Mouse (Mus musculus): Measurements from ENCODE around the gene Klhl21.

The Klhl21 gene

GRCm38 (mm10) chr4:151996173-151996950 is 12.2 kb upstream of the Klhl21 start, which contains the start of gene Phf13:
Gene Phf13, minus strand, starts transcription at chr4:151996258.
- peak; percentile 99 for DNase-seq

GRCm38 (mm10) chr4:151996951-151997222 is 11.7 kb upstream of the Klhl21 start:
- DNase-seq: no peak

GRCm38 (mm10) chr4:151997701-151998100 is 10.9 kb upstream of the Klhl21 start:
- DNase-seq: no peak

GRCm38 (mm10) chr4:151999481-151999880 is 9.1 kb upstream of the Klhl21 start:
- DNase-seq: no peak

- no peak for DNase-seq
Measured at GRCm38 (mm10) chr4:152000906-152001305, 7.7 kb upstream of the Klhl21 start.

- no peak for DNase-seq
Measured at GRCm38 (mm10) chr4:152001335-152001734, 7.3 kb upstream of the Klhl21 start.

- DNase-seq: no peak
Measured at GRCm38 (mm10) chr4:152002063-152002462, 6.5 kb upstream of the Klhl21 start.

GRCm38 (mm10) chr4:152006137-152006536 is 2.5 kb upstream of the Klhl21 start:
- no peak for DNase-seq

- DNase-seq: no peak
Measured at GRCm38 (mm10) chr4:152006812-152007211, 1.8 kb upstream of the Klhl21 start.

- no peak for DNase-seq
Measured at GRCm38 (mm10) chr4:152007481-152008147, 989 bp upstream of the Klhl21 start.

GRCm38 (mm10) chr4:152008148-152008500 is 479 bp upstream of the Klhl21 start:
- DNase-seq: no peak

- peak; percentile 60 for DNase-seq
Measured at GRCm38 (mm10) chr4:152009076-152010051, 761 bp downstream of the Klhl21 start.

- DNase-seq: peak; percentile 79
Measured at GRCm38 (mm10) chr4:152010091-152010706, 1.6 kb downstream of the Klhl21 start.

- peak; percentile 59 for DNase-seq
Measured at GRCm38 (mm10) chr4:152010707-152011134, 2.1 kb downstream of the Klhl21 start.

- DNase-seq: no peak
Measured at GRCm38 (mm10) chr4:152011171-152011760, 2.7 kb downstream of the Klhl21 start.

- DNase-seq: no peak
Measured at GRCm38 (mm10) chr4:152012109-152012508, 3.5 kb downstream of the Klhl21 start.

GRCm38 (mm10) chr4:152013036-152013813 is 4.6 kb downstream of the Klhl21 start:
- DNase-seq: no peak

GRCm38 (mm10) chr4:152019073-152019472 is 10.5 kb downstream of the Klhl21 start:
- no peak for DNase-seq

- no peak for DNase-seq
Measured at GRCm38 (mm10) chr4:152020024-152020423, 11.4 kb downstream of the Klhl21 start.

GRCm38 (mm10) chr4:152021568-152022097 is 13.0 kb downstream of the Klhl21 start:
- no peak for DNase-seq

GRCm38 (mm10) chr4:152022506-152022905 is 13.9 kb downstream of the Klhl21 start:
- DNase-seq: no peak
